Mouse (Mus musculus) heart, postnatal 14 days (tissue): ENCODE results near the gene Men1. TPM values are rescaled to one million over a fixed set of nuclear protein-coding genes. Genes with fewer than 3 reads are reported as not detected.

Experiments used
- DNase-seq, 2 experiments: peaks; one replicate each; pipeline ENCODE4 v3.0.0; 2021 to 2022
- intact Hi-C: fragments of 180-260 bp; cut with DNase I; formaldehyde crosslinking; loops from one replicate; pipeline ENCODE4 v1.15.1; 2025
- microRNA-seq, 2 experiments: library from miRNA; unstranded; fragments of <30 nt; microRNA quantifications; one replicate each; pipeline ENCODE4 v1.2.0; 2021 to 2022
- total RNA-seq, 2 experiments: library from RNA; stranded (reverse); gene quantifications; 2 replicates each; pipeline ENCODE4 v1.2.3; 2021

Gene Men1
- total RNA-seq, 2 experiments from 2014 or later: 18.2 to 18.5 TPM

GRCm38 (mm10) chr19:6382323-6382924 is 47.6 kb downstream of the Men1 start:
- no peak for DNase-seq
- intact Hi-C loops: no loop called here

- DNase-seq: no peak
- intact Hi-C loops: no loop called here
Measured at GRCm38 (mm10) chr19:6383470-6383869, 48.7 kb downstream of the Men1 start.

- intact Hi-C loops: no loop called here
- peak; percentile 89 to 93 for DNase-seq
Measured at GRCm38 (mm10) chr19:6384128-6384527, 49.3 kb downstream of the Men1 start, which contains the start of gene Pygm. Pygm (plus strand) TSS chr19:6384399.

GRCm38 (mm10) chr19:6384954-6385353 is 50.2 kb downstream of the Men1 start:
- intact Hi-C loops: no loop called here
- peak; percentile 42 to 47 for DNase-seq

GRCm38 (mm10) chr19:6385419-6385818 is 50.6 kb downstream of the Men1 start:
- no peak for DNase-seq
- intact Hi-C loops: no loop called here

GRCm38 (mm10) chr19:6385821-6386220 is 51.0 kb downstream of the Men1 start:
- intact Hi-C loops: no loop called here
- DNase-seq: no peak

- intact Hi-C loops: no loop called here
Measured at GRCm38 (mm10) chr19:6386234-6386633, 51.5 kb downstream of the Men1 start.

GRCm38 (mm10) chr19:6388006-6388405 is 53.2 kb downstream of the Men1 start:
- DNase-seq: peak; percentile 52 to 68
- intact Hi-C loops: no loop called here

More at GRCm38 (mm10) chr19:6386234-6386633, 51.5 kb downstream of the Men1 start:
- no peak for DNase-seq

GRCm38 (mm10) chr19:6389803-6390202 is 55.0 kb downstream of the Men1 start:
- intact Hi-C loops: no loop called here
- no peak for DNase-seq

- intact Hi-C loops: no loop called here
- DNase-seq: no peak
Measured at GRCm38 (mm10) chr19:6390251-6390650, 55.5 kb downstream of the Men1 start.

Small RNA genes within 50 kb of the gene (microRNA-seq; reads per million reads assigned to microRNA genes)
- 1.1 to 3.5 reads per million in 2 experiments for gene Mir6989

Other genes starting within 250 kb of the Men1 start
- 1 to 10 TPM; 1.1 to 1.5 TPM for gene Cdca5, start 250.0 kb upstream of the Men1 start, total RNA-seq
- gene AC131692.1, start 240.6 kb upstream of the Men1 start, total RNA-seq: not detected
- gene Naaladl1, start 229.2 kb upstream of the Men1 start, total RNA-seq: not detected
- 1 to 10 TPM; 9.4 to 9.7 TPM for gene Sac3d1, start 216.3 kb upstream of the Men1 start, total RNA-seq
- gene Snx15, start 206.7 kb upstream of the Men1 start, total RNA-seq: 10 to 100 TPM; 12.2 to 14.7 TPM
- gene Batf2, start 194.0 kb upstream of the Men1 start, total RNA-seq: under 1 TPM; 0.46 to 0.88 TPM
- gene Arl2, start 193.4 kb upstream of the Men1 start, total RNA-seq: 10 to 100 TPM; 54.8 to 58.4 TPM
- not detected for gene Majin, start 150.6 kb upstream of the Men1 start, total RNA-seq
- gene Gpha2, start 108.6 kb upstream of the Men1 start, total RNA-seq: not detected
- 10 to 100 TPM; 31.4 to 35.1 TPM for gene Ppp2r5b, start 99.1 kb upstream of the Men1 start, total RNA-seq
- gene Atg2a, start 93.3 kb upstream of the Men1 start, total RNA-seq: 10 to 100 TPM; 20.4 to 22.7 TPM
- 100 to 1,000 TPM; 163 to 172 TPM for gene Ehd1, start 58.3 kb upstream of the Men1 start, total RNA-seq
- gene Cdc42bpg, start 28.5 kb upstream of the Men1 start, total RNA-seq: 1 to 10 TPM; 8.9 to 9.8 TPM
- gene Map4k2, start 6.2 kb downstream of the Men1 start, total RNA-seq: 10 to 100 TPM; 56.3 TPM
- 100 to 1,000 TPM; 102 to 105 TPM for gene Sf1, start 28.7 kb downstream of the Men1 start, total RNA-seq
- gene Pygm, start 49.4 kb downstream of the Men1 start, total RNA-seq: 100 to 1,000 TPM; 824 to 866 TPM
- gene Rasgrp2, start 64.4 kb downstream of the Men1 start, total RNA-seq: 10 to 100 TPM; 66.6 to 70.7 TPM
- 1 to 10 TPM; 5.2 to 5.9 TPM for gene Nrxn2, start 83.8 kb downstream of the Men1 start, total RNA-seq
- not detected for gene Slc22a12, start 208.1 kb downstream of the Men1 start, total RNA-seq